Mouse (Mus musculus) cortical plate, adult 2 months (tissue): ENCODE measurements around the gene Pfdn2.

ENCODE experiments used
- CTCF ChIP-seq: fragments of 200-500 bp; IDR thresholded peaks from 2 replicates; pipeline ENCODE4 v1.5.1; 2011; ENCODE audit warnings: mild to moderate bottlenecking, control low read depth, low read length; ENCODE audit not compliant: insufficient read depth; ENCODE audit errors: extremely low read depth
- POLR2A ChIP-seq: fragments of 200-500 bp; IDR thresholded peaks from 2 replicates; pipeline ENCODE4 v1.6.1; 2011; ENCODE audit warnings: mild to moderate bottlenecking, low read length, control low read depth; ENCODE audit not compliant: insufficient read depth; ENCODE audit errors: extremely low read depth

- TF ChIP-seq CTCF (peak; percentile 91), POLR2A (no peak)
Measured at GRCm38 (mm10) chr1:171361106-171362103, 15.9 kb downstream of the Pfdn2 start.
